In genomic region chr7:67910947-67911346, GRCm38 (mm10) we compare ENCODE assay signal across 8 mouse cellular contexts. TPM values are rescaled to one million over a fixed set of nuclear protein-coding genes. Genes with fewer than 3 reads are reported as not detected.
DNase-seq lines count a peak whose midpoint lies in the region; ATAC-seq and TF ChIP-seq lines count a peak whose summit lies in the region.

No protein-coding gene starts in this region.

- peak overlapping the region; percentile 38; the same call in 1 of the 2 replicates for H3K4me2 ChIP-seq in heart, embryonic 12.5 days
- H3K4me2 ChIP-seq in hindbrain, postnatal 0 days (ENCODE audit: low read depth, low read length): peak overlapping the region; percentile 50
- peak overlapping the region; percentile 26 for H3K4me2 ChIP-seq in midbrain, embryonic 14.5 days (ENCODE audit: low read length)

- 0 out of 2 replicates have a peak overlapping the region, but pooled peaks have one; percentile 13 for H3K9ac ChIP-seq in heart, embryonic 12.5 days
- 0 out of 2 replicates have a peak overlapping the region, but pooled peaks have one; percentile 13 for H3K9ac ChIP-seq in hindbrain, postnatal 0 days (replicated peaks; ENCODE audit: low read length)
- no peak overlapping the region for H3K9ac ChIP-seq in midbrain, embryonic 14.5 days (replicated peaks; ENCODE audit: low read length)

- no peak for TF ChIP-seq CTCF in hindbrain, postnatal 0 days (IDR thresholded peaks at IDR 0.05; ENCODE audit: low read depth)

- no peak for DNase-seq in heart, adult 9 months (ENCODE audit: low spot score in 2 of 2)
- DNase-seq in embryonic facial prominence, embryonic 10.5 days (ENCODE audit: low spot score): peak; percentile 57
- DNase-seq in hindbrain, postnatal 0 days (ENCODE audit: low spot score): no peak
- peak; percentile 29 for DNase-seq in midbrain, embryonic 14.5 days
- DNase-seq in cerebellum, adult 18-20 months: no peak
- no peak for DNase-seq in urinary bladder, postnatal 10 days (ENCODE audit: low spot score)
- DNase-seq in layer of hippocampus, postnatal 10 days (ENCODE audit: low spot score in 2 of 2): no peak

- H3K4me1 ChIP-seq in heart, embryonic 12.5 days (replicated peaks): peaks cover 33% of the 10 kb centered on the region
- H3K4me1 ChIP-seq in embryonic facial prominence, embryonic 10.5 days: peaks cover 26% of the 10 kb centered on the region
- no peaks in the 10 kb centered on the region for H3K4me1 ChIP-seq in hindbrain, postnatal 0 days (ENCODE audit: insufficient read depth, low read length)
- no peaks in the 10 kb centered on the region for H3K4me1 ChIP-seq in midbrain, embryonic 14.5 days (ENCODE audit: control insufficient read depth, insufficient read depth, low read length)

- H3K27ac ChIP-seq in heart, embryonic 12.5 days (ENCODE audit: poor library complexity, severe bottlenecking): peak overlapping the region; percentile 80
- H3K27ac ChIP-seq in embryonic facial prominence, embryonic 10.5 days (replicated peaks): peak overlapping the region; percentile 82
- H3K27ac ChIP-seq in hindbrain, postnatal 0 days: peak overlapping the region; percentile 41; the same call in 1 of the 2 replicates
- no peak overlapping the region for H3K27ac ChIP-seq in midbrain, embryonic 14.5 days (replicated peaks; ENCODE audit: low read depth, low read length)

- no peaks in the 10 kb centered on the region for H3K36me3 ChIP-seq in heart, embryonic 12.5 days
- H3K36me3 ChIP-seq in embryonic facial prominence, embryonic 10.5 days (replicated peaks): no peaks in the 10 kb centered on the region
- H3K36me3 ChIP-seq in hindbrain, postnatal 0 days (ENCODE audit: insufficient read depth, low read length): no peaks in the 10 kb centered on the region
- H3K36me3 ChIP-seq in midbrain, embryonic 14.5 days (ENCODE audit: control insufficient read depth, insufficient read depth, low read length): no peaks in the 10 kb centered on the region

- peak; percentile 57; the same call in 1 of the 2 replicates for ATAC-seq in heart, embryonic 12.5 days (ENCODE audit: insufficient number of reproducible peaks, low FRiP score)
- ATAC-seq in hindbrain, postnatal 0 days: no peak
- ATAC-seq in midbrain, embryonic 14.5 days (ENCODE audit: low FRiP score, low TSS enrichment): no peak

- no peaks in the 10 kb centered on the region for H3K9me3 ChIP-seq in heart, embryonic 12.5 days (replicated peaks)
- no peaks in the 10 kb centered on the region for H3K9me3 ChIP-seq in embryonic facial prominence, embryonic 10.5 days
- H3K9me3 ChIP-seq in hindbrain, postnatal 0 days (ENCODE audit: low read length): no peaks in the 10 kb centered on the region
- H3K9me3 ChIP-seq in midbrain, embryonic 14.5 days (ENCODE audit: control insufficient read depth, low read length): no peaks in the 10 kb centered on the region

- H3K4me3 ChIP-seq in heart, embryonic 12.5 days: no peak overlapping the region
- H3K4me3 ChIP-seq in embryonic facial prominence, embryonic 10.5 days: peak overlapping the region; percentile 35; the same call in 1 of the 2 replicates
- H3K4me3 ChIP-seq in hindbrain, postnatal 0 days (ENCODE audit: low read length): peak overlapping the region; percentile 5; the same call in 1 of the 2 replicates
- no peak overlapping the region for H3K4me3 ChIP-seq in midbrain, embryonic 14.5 days (replicated peaks; ENCODE audit: low read depth, low read length)

- H3K27me3 ChIP-seq in heart, embryonic 12.5 days (replicated peaks): no peaks in the 10 kb centered on the region
- H3K27me3 ChIP-seq in embryonic facial prominence, embryonic 10.5 days (replicated peaks; ENCODE audit: low read depth, poor library complexity, severe bottlenecking): no peaks in the 10 kb centered on the region
- H3K27me3 ChIP-seq in hindbrain, postnatal 0 days (ENCODE audit: insufficient read depth, low read length): no peaks in the 10 kb centered on the region
- no peaks in the 10 kb centered on the region for H3K27me3 ChIP-seq in midbrain, embryonic 14.5 days (ENCODE audit: control insufficient read depth, insufficient read depth, low read length)

- 16% methylated on average over 3 of the region's 3 CpGs for WGBS in heart, embryonic 12.5 days
- 26% methylated on average over 3 of the region's 3 CpGs for WGBS in embryonic facial prominence, embryonic 10.5 days
- WGBS in hindbrain, postnatal 0 days: 19% methylated on average over 3 of the region's 3 CpGs
- WGBS in midbrain, embryonic 14.5 days: 24% methylated on average over 3 of the region's 3 CpGs

RNA-seq across cellular contexts. Expression of gene Igf1r, which starts 41.7 kb away (rescaled TPM):
- polyA plus RNA-seq in heart, embryonic 12.5 days (2016; fragmentation: Nextera tagmentation; extraction: Ambion mirVana): 25.6 and 27.5 TPM in 2 replicates
- polyA plus RNA-seq in embryonic facial prominence, embryonic 10.5 days (2016; fragmentation: Nextera tagmentation; extraction: Ambion mirVana): 22.6 and 25.2 TPM in 2 replicates
- total RNA-seq in hindbrain, postnatal 0 days (2014; rRNA removed): 36.2 and 43.2 TPM in 2 replicates
- polyA plus RNA-seq in hindbrain, postnatal 0 days (2015; fragmentation: Nextera tagmentation; extraction: Ambion mirVana): 12.1 and 13.1 TPM in 2 replicates
- polyA plus RNA-seq in midbrain, embryonic 14.5 days (2014; fragmentation: Nextera tagmentation; extraction: Ambion mirVana): 25.8 and 34.1 TPM in 2 replicates
- total RNA-seq in layer of hippocampus, postnatal 10 days (2021): 10 to 100 TPM; 34.3 to 34.5 TPM

Comparison
In these comparisons a context has a peak if more than half of its experiments do, and no peak if none do; other contexts are left out.
1. H3K4me3 ChIP-seq: peak in embryonic facial prominence, embryonic 10.5 days (single experiment) and hindbrain, postnatal 0 days (single experiment); none in heart, embryonic 12.5 days (single experiment) and midbrain, embryonic 14.5 days (single experiment).
2. DNase-seq: peak in embryonic facial prominence, embryonic 10.5 days (single experiment) and midbrain, embryonic 14.5 days (single experiment); none in heart, adult 9 months (0 of 2), hindbrain, postnatal 0 days (single experiment), cerebellum, adult 18-20 months (0 of 2), urinary bladder, postnatal 10 days (single experiment) and layer of hippocampus, postnatal 10 days (0 of 2).
3. Peak in every context shown above with its lines, with median percentiles within 50 percentile points of each other: H3K4me2 ChIP-seq.